Mouse (Mus musculus): ENCODE results near the gene Bst2. TPM values are rescaled to one million over a fixed set of nuclear protein-coding genes. Genes with fewer than 3 reads are reported as not detected.

Gene Bst2
- total RNA-seq, 2 experiments from 2014 or later = 34.5 to 37.3 TPM

DNA sequence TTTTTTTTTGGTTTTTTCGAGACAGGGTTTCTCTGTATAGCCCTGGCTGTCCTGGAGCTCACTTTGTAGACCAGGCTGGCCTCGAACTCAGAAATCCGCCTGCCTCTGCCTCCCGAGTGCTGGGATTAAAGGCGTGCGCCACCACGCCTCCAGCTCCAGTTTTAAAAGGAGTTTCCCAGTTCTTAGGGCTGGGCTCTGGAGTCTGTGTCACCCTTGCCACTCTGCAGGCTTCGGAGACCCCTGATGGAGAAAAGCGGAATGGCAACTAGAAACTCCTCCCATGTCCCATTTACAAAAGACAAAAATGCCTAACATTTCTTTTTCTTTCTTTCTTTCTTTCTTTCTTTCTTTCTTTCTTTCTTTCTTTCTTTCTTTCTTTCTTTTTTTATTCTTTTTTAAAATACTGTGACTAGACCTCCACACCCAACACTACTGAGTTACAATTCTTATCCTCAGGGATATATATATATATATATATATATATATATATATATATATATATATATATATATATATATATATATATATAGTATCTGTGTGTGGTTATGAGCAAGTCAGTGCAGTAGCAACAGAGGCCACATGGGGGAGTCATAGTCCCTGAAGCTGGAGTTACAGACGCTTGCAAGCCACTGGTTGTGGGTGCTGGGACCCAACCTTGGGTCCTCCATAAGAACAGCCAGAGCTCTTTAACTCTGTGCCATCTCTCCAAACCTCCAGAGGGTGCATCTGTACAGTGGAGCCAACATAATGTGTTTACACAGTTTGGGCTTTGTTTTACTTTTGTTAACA, 18.0 kb downstream of the Bst2 start:
- DNase-seq = peak; percentile 82

DNA sequence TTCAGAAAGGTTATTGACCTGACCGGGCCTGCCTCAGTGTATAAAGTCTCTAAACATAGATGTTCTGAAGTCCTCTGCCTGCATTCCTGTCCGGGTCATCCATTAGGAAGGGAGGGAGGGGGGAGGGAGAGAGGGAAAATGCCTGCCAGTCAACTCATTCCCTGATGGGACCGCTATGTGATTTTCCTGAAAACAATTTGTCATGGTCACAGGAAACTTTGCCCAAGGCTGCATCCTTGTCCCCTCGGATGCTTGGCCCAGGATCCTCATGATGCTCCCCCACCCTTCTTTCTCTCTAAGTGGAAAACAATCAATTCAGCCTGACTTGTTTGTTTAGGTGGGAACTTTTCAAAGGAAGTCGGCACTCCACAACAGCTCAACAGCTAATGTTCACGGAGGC, 20.5 kb downstream of the Bst2 start:
- DNase-seq = no peak

- no peak for DNase-seq
Observed at GRCm38 (mm10) chr8:71515043-71515442, 22.2 kb downstream of the Bst2 start.

DNA sequence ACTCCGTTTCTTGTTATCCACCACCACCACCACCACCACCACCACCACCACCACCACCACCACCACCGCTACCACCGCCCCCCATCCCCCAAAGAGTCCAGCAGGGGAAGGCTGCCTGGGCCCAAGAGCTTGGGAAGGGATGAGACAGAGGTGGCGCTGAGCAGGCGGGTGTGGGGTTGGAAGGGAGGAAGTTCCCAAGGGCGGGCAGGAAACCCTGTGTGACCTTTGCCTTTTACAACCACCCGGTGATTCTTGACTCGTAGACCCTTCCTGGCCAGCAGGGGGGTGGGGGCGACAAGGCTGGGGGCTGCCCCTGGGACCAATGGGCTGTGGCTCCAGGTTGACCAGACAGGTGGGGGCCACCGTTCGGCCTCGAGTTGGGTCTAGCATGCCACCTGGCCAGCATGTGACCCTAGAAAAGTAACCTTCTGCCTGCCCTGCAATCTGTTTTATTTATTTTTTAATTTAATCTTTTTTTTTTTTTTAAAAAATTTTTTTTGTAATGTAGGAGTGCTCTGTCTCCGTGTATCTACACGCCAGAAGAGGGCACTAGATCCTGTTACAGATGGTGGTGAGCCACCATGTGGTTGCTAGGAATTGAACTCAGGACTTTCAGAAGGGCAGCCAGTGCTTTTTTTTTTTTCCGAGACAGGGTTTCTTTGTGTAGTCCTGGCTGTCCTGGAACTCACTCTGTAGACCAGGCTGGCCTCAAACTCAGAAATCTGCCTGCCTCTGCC, 24.1 kb downstream of the Bst2 start:
- no peak for DNase-seq

GRCm38 (mm10) chr8:71511644-71512043, 25.6 kb downstream of the Bst2 start, which contains the start of gene Plvap:
Gene Plvap, minus strand, starts transcription at chr8:71511752.
- DNase-seq = no peak

DNA sequence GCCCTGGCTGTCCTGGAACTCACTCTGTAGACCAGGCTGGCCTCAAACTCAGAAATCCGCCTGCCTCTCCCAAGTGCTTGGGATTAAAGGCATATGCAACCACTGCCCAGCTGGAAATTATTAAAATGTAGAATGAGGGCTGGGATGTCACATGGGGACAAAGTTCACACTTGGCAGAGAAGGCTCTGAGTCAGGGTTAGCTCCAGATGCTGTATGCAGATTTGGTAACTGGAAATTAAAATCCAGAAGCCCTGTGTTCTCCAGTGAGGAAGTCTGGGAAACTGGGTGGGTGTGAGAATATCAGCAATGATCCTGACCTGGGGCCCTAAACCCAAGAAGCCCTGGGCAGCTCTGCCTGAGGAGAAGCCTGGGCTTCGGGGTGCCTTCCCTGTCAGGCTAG, 27.9 kb downstream of the Bst2 start:
- no peak for DNase-seq

DNA sequence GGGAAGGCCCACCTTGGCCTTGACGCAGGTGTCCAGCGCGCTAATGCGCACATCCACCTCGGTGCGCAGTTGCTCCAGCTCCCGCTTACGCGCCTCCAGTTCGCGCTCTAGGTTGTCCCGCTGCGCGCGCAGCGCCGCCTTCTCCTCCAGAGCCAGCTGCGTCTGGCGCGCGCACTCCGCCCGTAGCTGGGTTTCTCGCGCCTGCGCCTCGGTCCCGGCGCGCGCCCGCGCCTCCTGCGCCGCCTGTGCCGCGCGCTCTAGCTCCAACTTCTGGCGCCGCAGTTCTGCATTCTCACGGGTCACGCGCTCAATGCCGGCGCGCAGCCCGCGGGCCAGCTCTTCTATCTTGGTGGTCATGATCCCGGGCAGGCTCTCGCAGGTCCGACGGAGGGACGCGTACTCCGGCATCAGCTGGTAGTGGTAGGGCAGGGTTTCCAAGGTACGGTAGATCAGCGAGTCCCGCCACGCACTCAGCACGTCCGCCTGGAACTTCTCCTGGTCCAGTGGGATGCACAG, 29.6 kb downstream of the Bst2 start:
- peak; percentile 89 for DNase-seq

DNA sequence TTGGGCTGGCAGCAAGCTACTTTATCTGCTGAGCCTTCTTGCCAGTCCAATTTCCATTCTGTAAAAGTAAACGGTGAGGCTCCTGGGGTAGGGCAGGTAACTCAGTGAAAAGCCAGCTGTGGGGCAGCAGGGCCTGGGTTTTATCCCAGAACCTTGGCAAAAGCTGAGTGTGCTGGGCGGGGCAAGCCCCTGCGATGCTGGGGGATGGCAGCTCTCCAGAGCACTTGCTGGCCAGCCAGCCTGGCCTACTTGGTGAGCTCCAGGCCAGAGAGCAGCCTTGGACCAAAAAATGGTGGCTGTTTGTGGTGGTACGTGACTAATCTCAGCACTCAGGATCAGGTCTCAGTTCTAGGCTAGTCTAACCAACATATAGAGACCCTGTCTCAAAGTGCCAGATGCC, 31.3 kb downstream of the Bst2 start:
- DNase-seq = peak; percentile 59

DNA sequence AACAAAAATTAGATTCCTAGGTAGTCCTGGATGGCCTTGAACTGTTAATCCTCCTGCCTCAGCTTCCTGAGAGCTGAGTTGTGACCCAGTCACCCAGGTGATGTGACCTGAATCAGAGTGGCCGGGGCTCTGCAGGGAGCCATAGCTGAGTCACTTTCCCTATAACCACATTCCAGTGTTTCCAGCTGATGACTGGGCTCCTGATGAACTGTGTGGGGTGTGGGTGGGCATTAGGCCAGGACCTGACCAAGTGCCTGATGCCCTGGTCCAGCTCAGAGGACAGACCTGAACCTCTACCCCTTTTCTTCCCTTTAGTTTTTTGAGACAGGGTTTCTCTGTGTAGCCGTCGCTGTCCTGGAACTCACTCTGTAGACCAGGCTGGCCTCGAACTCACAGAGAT, 31.9 kb downstream of the Bst2 start:
- no peak for DNase-seq

- no peak for DNase-seq
Observed at GRCm38 (mm10) chr8:71504349-71504748, 32.9 kb downstream of the Bst2 start.

- peak; percentile 49 for DNase-seq
Observed at GRCm38 (mm10) chr8:71498816-71499690, 38.2 kb downstream of the Bst2 start.

- DNase-seq = peak; percentile 51
Observed at GRCm38 (mm10) chr8:71497881-71498501, 39.3 kb downstream of the Bst2 start.

GRCm38 (mm10) chr8:71497077-71497645, 40.1 kb downstream of the Bst2 start:
- DNase-seq = no peak

DNA sequence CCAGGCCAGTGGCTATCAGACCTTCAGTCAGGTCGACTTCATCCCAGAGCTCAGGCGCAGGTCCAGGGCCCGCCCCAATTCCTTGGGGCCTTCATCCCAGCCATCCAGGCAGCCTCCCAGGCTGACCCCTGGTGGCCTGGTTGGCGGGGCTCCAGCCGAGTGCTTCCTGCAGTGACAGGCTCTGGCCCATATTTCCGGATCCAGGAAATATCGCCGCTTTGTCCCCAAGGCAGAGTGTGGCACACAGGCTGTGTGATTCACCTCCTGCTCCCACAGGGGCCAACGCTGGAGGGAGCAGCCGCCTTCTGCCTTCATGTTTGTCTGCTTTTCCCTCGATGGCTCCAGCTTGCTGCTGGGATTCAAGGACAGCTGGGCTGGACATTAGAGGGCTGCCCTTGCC, 40.8 kb downstream of the Bst2 start:
- DNase-seq = peak; percentile 99

- DNase-seq = no peak
Observed at GRCm38 (mm10) chr8:71495811-71496210, 41.4 kb downstream of the Bst2 start.

DNA sequence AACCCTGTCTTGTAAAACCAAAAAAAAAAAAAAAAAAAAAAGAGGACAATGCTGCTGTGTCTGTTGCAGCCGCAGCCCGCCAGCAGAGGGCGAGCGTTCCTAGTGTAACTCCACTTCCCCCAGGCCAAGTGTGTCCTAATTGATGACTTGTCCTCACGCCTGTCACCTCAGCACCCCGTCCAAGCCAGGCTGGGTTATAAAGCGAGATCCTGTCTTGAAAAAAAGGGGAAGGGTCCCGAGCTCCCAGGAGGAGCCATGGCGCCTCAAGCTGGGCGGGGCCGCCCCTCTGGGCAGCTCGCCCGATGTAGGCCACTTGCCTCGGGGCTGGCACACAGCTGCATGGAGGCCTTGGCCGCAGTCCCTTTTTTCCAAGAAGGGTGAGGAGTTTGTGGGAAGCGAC, 42.2 kb downstream of the Bst2 start:
- peak; percentile 92 for DNase-seq

DNA sequence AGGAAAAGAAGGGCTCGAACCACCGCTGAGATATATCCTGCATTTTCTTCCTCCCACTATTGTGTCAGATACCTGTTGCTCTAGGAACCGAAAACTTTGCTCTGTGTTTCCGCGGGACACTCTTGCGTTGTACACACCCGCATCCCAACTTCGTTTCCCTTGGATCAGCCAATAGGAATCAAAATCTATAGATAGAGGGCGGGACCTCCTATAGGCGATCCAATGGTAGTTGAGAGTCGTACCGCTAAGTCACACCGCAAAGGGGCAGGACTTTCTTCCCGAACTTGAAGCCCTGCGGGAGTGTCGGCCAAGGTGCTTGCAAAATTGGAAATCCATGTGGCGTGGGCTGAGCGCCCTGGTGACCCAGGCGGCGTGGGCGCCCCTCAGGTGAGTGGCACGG, 48.8 kb downstream of the Bst2 start:
- DNase-seq = peak; percentile 89

DNA sequence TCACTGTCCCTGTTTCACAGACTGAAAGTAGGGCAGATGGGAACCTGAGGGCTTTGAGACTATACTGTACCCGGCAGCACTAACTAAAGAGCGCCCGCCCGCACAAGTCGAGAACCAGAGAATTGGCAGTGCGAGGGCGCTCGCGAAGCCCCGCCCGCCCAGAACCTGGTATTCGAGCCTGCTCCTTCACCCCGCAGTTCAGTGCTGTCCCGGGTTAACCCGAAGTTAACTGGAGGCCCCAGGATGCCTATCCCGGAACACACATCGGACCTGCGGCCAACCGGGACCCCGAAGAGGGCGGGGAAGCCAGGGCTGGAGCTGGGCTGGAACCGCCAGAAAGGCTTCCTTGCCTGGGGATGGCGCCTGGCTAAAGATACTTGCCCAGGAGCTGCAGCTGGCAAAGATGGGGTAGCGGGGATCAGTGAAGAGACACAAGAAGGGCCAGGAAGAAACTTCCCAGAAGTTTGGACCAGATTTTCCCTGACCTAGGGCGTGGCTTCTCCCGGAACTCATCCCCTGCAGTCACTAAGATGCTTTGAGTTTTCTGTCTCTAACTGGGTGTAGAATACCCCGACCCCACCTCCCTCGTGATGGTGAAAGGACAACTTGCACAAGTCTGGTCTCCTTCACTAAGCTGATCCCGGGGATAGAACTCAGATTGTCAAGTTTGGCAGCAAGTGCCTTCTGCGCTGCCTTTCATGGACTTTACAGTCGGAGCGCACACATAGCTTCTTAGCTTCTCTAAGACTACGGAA, 49.4 kb downstream of the Bst2 start, which contains the start of gene Gtpbp3:
Gene Gtpbp3, plus strand, starts transcription at position 413 of the 755 bp plus-strand sequence.
- peak; percentile 87 for DNase-seq

GRCm38 (mm10) chr8:71486136-71486529, 51.1 kb downstream of the Bst2 start:
- no peak for DNase-seq
